Mouse (Mus musculus): Measurements from ENCODE around the gene Ptgir. TPM values are rescaled to one million over a fixed set of nuclear protein-coding genes. Genes with fewer than 3 reads are reported as not detected.

Gene Ptgir
- polyA plus RNA-seq (2014; fragmentation: Illumina TruSeq; extraction: RNeasy Lipid Tissue Mini Kit (QIAGEN cat#74804); ENCODE audit: insufficient read depth, low read depth, low replicate concordance) = 2.2 TPM

GRCm38 (mm10) chr7:16906281-16906680 is at the start of gene Ptgir:
Ptgir (plus strand) TSS chr7:16906490.

GRCm38 (mm10) chr7:16875310-16875325 is 31.2 kb upstream of the Ptgir start, which contains the start of gene Dact3:
Dact3 (plus strand) TSS chr7:16875317.

GRCm38 (mm10) chr7:16891641-16892351 is 14.5 kb upstream of the Ptgir start, which contains the start of gene Gng8:
Gng8 (plus strand) TSS chr7:16891786.

DNA sequence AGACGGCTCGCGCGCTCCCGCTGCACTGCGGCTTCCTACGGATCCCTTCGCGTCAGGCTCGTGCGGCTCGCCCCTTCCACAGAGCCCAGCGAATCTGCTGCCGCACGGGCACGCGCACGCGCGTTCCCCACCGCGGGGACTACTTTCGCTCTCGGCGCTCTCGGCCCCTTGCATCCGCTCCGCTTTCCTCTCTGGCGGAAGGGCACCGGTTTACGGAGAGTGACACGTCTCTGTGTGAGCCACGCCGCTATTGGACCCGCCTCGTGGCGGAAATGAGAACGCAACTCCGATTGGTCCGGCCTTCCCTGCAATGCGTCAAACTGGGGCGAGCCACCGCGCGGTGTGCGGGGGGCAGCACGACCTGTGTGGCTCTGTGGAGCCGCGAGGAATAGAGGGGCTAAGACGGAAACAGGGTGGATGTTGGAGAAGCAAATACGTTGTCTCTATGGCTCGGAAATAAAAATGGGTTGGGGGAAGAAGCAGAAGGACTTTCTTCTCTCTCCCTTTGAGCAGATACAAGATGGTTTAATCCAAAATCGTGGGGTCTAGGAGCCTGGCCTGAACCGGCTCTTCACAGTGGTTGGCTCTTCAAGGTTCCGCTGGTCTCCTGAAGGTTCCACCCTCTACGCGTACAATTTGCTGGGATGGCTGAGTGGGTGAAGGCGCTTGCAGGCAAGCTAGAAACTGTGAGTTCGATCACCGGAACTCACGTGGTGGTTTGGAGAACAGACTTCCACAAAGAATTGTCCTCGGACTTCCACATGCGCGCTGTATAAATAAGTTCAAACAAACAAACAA is 17.9 kb downstream of the Ptgir start, which contains the start of gene Calm3:
Calm3 (minus strand) TSS at position 78 of the 798 bp plus-strand sequence.

DNA sequence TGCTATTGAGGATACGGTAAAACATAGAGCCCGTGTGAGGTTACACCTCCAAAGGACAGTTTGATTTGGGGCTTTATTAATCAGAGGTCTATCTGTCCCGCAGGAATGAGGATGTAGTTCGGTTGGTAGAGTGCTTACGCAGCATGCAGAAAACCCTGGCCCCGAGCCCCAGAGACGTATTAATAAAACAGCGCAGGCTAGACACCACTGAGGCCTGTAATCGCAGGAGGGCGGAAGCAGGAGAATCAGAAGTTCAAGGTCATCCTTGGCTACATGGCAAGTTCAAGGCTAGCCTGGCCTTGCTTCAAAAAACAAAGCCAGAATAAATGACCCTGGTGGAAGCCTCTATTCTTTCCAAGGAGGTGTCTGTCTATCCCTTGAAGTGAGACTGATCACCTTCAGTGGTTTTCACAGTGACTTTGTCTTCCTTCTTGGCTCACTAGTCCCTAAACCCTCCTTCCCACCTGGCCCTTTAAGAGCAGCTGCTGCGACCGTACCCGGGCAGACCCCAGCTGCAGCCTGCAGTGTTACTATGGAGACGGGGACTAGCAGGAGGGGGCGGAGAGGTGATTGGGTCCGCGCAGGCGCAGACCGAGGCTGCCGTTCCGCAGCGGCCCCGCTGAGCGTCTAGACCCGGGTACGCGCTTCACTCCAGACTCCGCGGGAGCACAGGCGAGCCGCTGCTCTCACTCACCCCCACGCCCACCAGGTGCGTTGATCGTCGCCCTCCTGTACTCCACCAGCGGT is 37.9 kb downstream of the Ptgir start, which contains the start of gene Pnmal2:
Pnmal2 (plus strand) TSS at position 622 of the 747 bp plus-strand sequence.

GRCm38 (mm10) chr7:16959539-16960187 is 53.4 kb downstream of the Ptgir start, which contains the start of gene Pnmal1:
Pnmal1 (plus strand) TSS chr7:16959679.

Other genes starting within 250 kb of the Ptgir start
- gene Ceacam15, start 230.8 kb upstream of the Ptgir start, polyA plus RNA-seq (2014; fragmentation: Illumina TruSeq; extraction: RNeasy Lipid Tissue Mini Kit (QIAGEN cat#74804); ENCODE audit: insufficient read depth, low read depth, low replicate concordance) = not detected
- not detected for gene Ceacam9, start 184.6 kb upstream of the Ptgir start, polyA plus RNA-seq (2014; fragmentation: Illumina TruSeq; extraction: RNeasy Lipid Tissue Mini Kit (QIAGEN cat#74804); ENCODE audit: insufficient read depth, low read depth, low replicate concordance)
- gene Ap2s1, start 168.1 kb upstream of the Ptgir start, polyA plus RNA-seq (2014; fragmentation: Illumina TruSeq; extraction: RNeasy Lipid Tissue Mini Kit (QIAGEN cat#74804); ENCODE audit: insufficient read depth, low read depth, low replicate concordance) = 163 TPM
- gene Slc1a5, start 125.2 kb upstream of the Ptgir start, polyA plus RNA-seq (2014; fragmentation: Illumina TruSeq; extraction: RNeasy Lipid Tissue Mini Kit (QIAGEN cat#74804); ENCODE audit: insufficient read depth, low read depth, low replicate concordance) = 68.9 TPM
- 33.9 TPM for gene Strn4, start 90.6 kb upstream of the Ptgir start, polyA plus RNA-seq (2014; fragmentation: Illumina TruSeq; extraction: RNeasy Lipid Tissue Mini Kit (QIAGEN cat#74804); ENCODE audit: insufficient read depth, low read depth, low replicate concordance)
- gene Fkrp, start 89.8 kb upstream of the Ptgir start, polyA plus RNA-seq (2014; fragmentation: Illumina TruSeq; extraction: RNeasy Lipid Tissue Mini Kit (QIAGEN cat#74804); ENCODE audit: insufficient read depth, low read depth, low replicate concordance) = 11.8 TPM
- gene Prkd2, start 63.6 kb upstream of the Ptgir start, polyA plus RNA-seq (2014; fragmentation: Illumina TruSeq; extraction: RNeasy Lipid Tissue Mini Kit (QIAGEN cat#74804); ENCODE audit: insufficient read depth, low read depth, low replicate concordance) = 32.2 TPM
- 7.2 TPM for gene Dact3, start 31.2 kb upstream of the Ptgir start, polyA plus RNA-seq (2014; fragmentation: Illumina TruSeq; extraction: RNeasy Lipid Tissue Mini Kit (QIAGEN cat#74804); ENCODE audit: insufficient read depth, low read depth, low replicate concordance)
- gene Gng8, start 14.7 kb upstream of the Ptgir start, polyA plus RNA-seq (2014; fragmentation: Illumina TruSeq; extraction: RNeasy Lipid Tissue Mini Kit (QIAGEN cat#74804); ENCODE audit: insufficient read depth, low read depth, low replicate concordance) = 7.3 TPM
- 135 TPM for gene Calm3, start 17.6 kb downstream of the Ptgir start, polyA plus RNA-seq (2014; fragmentation: Illumina TruSeq; extraction: RNeasy Lipid Tissue Mini Kit (QIAGEN cat#74804); ENCODE audit: insufficient read depth, low read depth, low replicate concordance)
- gene Pnmal2, start 38.2 kb downstream of the Ptgir start, polyA plus RNA-seq (2014; fragmentation: Illumina TruSeq; extraction: RNeasy Lipid Tissue Mini Kit (QIAGEN cat#74804); ENCODE audit: insufficient read depth, low read depth, low replicate concordance) = 1.5 TPM
- gene Pnmal1, start 53.2 kb downstream of the Ptgir start, polyA plus RNA-seq (2014; fragmentation: Illumina TruSeq; extraction: RNeasy Lipid Tissue Mini Kit (QIAGEN cat#74804); ENCODE audit: insufficient read depth, low read depth, low replicate concordance) = not detected
- gene Gm42372, start 76.6 kb downstream of the Ptgir start, polyA plus RNA-seq (2014; fragmentation: Illumina TruSeq; extraction: RNeasy Lipid Tissue Mini Kit (QIAGEN cat#74804); ENCODE audit: insufficient read depth, low read depth, low replicate concordance) = not detected
- 3.4 TPM for gene Ccdc8, start 86.2 kb downstream of the Ptgir start, polyA plus RNA-seq (2014; fragmentation: Illumina TruSeq; extraction: RNeasy Lipid Tissue Mini Kit (QIAGEN cat#74804); ENCODE audit: insufficient read depth, low read depth, low replicate concordance)
- gene Ppp5c, start 121.4 kb downstream of the Ptgir start, polyA plus RNA-seq (2014; fragmentation: Illumina TruSeq; extraction: RNeasy Lipid Tissue Mini Kit (QIAGEN cat#74804); ENCODE audit: insufficient read depth, low read depth, low replicate concordance) = 51.7 TPM
- 0.50 TPM for gene Hif3a, start 155.9 kb downstream of the Ptgir start, polyA plus RNA-seq (2014; fragmentation: Illumina TruSeq; extraction: RNeasy Lipid Tissue Mini Kit (QIAGEN cat#74804); ENCODE audit: insufficient read depth, low read depth, low replicate concordance)
- not detected for gene Psg16, start 167.6 kb downstream of the Ptgir start, polyA plus RNA-seq (2014; fragmentation: Illumina TruSeq; extraction: RNeasy Lipid Tissue Mini Kit (QIAGEN cat#74804); ENCODE audit: insufficient read depth, low read depth, low replicate concordance)
- gene Ceacam3, start 243.8 kb downstream of the Ptgir start, polyA plus RNA-seq (2014; fragmentation: Illumina TruSeq; extraction: RNeasy Lipid Tissue Mini Kit (QIAGEN cat#74804); ENCODE audit: insufficient read depth, low read depth, low replicate concordance) = not detected